Mouse (Mus musculus) kidney, adult 10 weeks (tissue): ENCODE data around the gene Slc35e1. TPM values are rescaled to one million over a fixed set of nuclear protein-coding genes. Genes with fewer than 3 reads are reported as not detected.

ENCODE experiments used
- polyA plus RNA-seq: library from polyadenylated mRNA; stranded (reverse); fragments of 350-450 nt; fragmentation: Illumina TruSeq; extraction: RNeasy Lipid Tissue Mini Kit (QIAGEN cat#74804); gene quantifications from one replicate; pipeline ENCODE4 v1.2.3, GENCODE M21; 2014; ENCODE audit warnings: low read depth, low replicate concordance

Gene Slc35e1
- 24.7 TPM for polyA plus RNA-seq

GRCm38 (mm10) chr8:72491680-72492621, at the start of gene Slc35e1:
TSS of gene Slc35e1 (minus strand) at chr8:72492614.

GRCm38 (mm10) chr8:72474826-72475546, 17.4 kb downstream of the Slc35e1 start, which contains the start of gene Cherp:
TSS of gene Cherp (minus strand) at chr8:72475226.

GRCm38 (mm10) chr8:72443338-72443993, 48.9 kb downstream of the Slc35e1 start, which contains the start of the genes Calr3 and 1700030K09Rik:
TSS of gene Calr3 (minus strand) at chr8:72443870.
TSS of gene 1700030K09Rik (plus strand) at chr8:72443880.

Other genes with a start within 250 kb of the Slc35e1 start
- gene Gm10282, start 187.4 kb downstream of the Slc35e1 start, polyA plus RNA-seq: 1.4 TPM
- 8.0 TPM for gene Klf2, start 173.6 kb downstream of the Slc35e1 start, polyA plus RNA-seq
- 20.1 TPM for gene Eps15l1, start 71.2 kb downstream of the Slc35e1 start, polyA plus RNA-seq
- gene Calr3, start 48.7 kb downstream of the Slc35e1 start, polyA plus RNA-seq: 2.4 TPM
- gene 1700030K09Rik, start 48.7 kb downstream of the Slc35e1 start, polyA plus RNA-seq: 0.89 TPM
- gene Cherp, start 17.4 kb downstream of the Slc35e1 start, polyA plus RNA-seq: 3.9 TPM
- 1.0 TPM for gene Med26, start 55.7 kb upstream of the Slc35e1 start, polyA plus RNA-seq
- 58.6 TPM for gene Smim7, start 78.5 kb upstream of the Slc35e1 start, polyA plus RNA-seq
- 2.9 TPM for gene Tmem38a, start 79.4 kb upstream of the Slc35e1 start, polyA plus RNA-seq
- not detected for gene Nwd1, start 154.1 kb upstream of the Slc35e1 start, polyA plus RNA-seq
- gene Sin3b, start 230.7 kb upstream of the Slc35e1 start, polyA plus RNA-seq: 6.0 TPM